In genomic region chr10:75882433-75883231, GRCm38 (mm10) we compare ENCODE assay signal across 9 mouse cellular contexts. TPM values are rescaled to one million over a fixed set of nuclear protein-coding genes. Genes with fewer than 3 reads are reported as not detected.
DNase-seq lines count a peak whose midpoint lies in the region; ATAC-seq and TF ChIP-seq lines count a peak whose summit lies in the region.
"Had no signal": no experiment of that assay in that cellular context is flagged by ENCODE, and none has a peak within 500 bp of the region (broad histone marks: within the 10 kb centered on the region; RNA-seq: fewer than 3 reads in every experiment).

No protein-coding gene starts in this region.

- H3K4me1 ChIP-seq in heart, embryonic 15.5 days (replicated peaks), result peaks cover 6% of the 10 kb centered on the region
- H3K4me1 ChIP-seq in hindbrain, embryonic 14.5 days (replicated peaks; ENCODE audit: control insufficient read depth, insufficient read depth, low read length), result peaks cover 8% of the 10 kb centered on the region; the same call in 1 of the 2 replicates
- H3K4me1 ChIP-seq in midbrain, embryonic 13.5 days (replicated peaks), result peaks cover 15% of the 10 kb centered on the region

- no peak for DNase-seq in heart, postnatal 4 days
- DNase-seq in brain, embryonic 14.5 days (ENCODE audit: low read depth), result peak; percentile 52
- no peak for DNase-seq in hindbrain, embryonic 14.5 days (ENCODE audit: low spot score)
- no peak for DNase-seq in spleen, postnatal 4 days (ENCODE audit: low spot score in 2 of 2)
- DNase-seq in thymus, postnatal 0 days (ENCODE audit: low spot score), result no peak

- no peak for TF ChIP-seq POLR2A in brain, embryonic 14.5 days (IDR thresholded peaks at IDR 0.05; ENCODE audit: borderline replicate concordance, extremely low read depth, insufficient read depth, insufficient read length, poor library complexity, severe bottlenecking)

- H3K4me3 ChIP-seq in heart, embryonic 15.5 days, result 0 out of 2 replicates have a peak overlapping the region, but pooled peaks have one; percentile 17
- no peak overlapping the region for H3K4me3 ChIP-seq in hindbrain, embryonic 14.5 days (replicated peaks; ENCODE audit: low read length)
- H3K4me3 ChIP-seq in midbrain, embryonic 13.5 days (replicated peaks), result no peak overlapping the region

- H3K4me2 ChIP-seq in heart, embryonic 15.5 days, result peak overlapping the region; percentile 50
- no peak overlapping the region for H3K4me2 ChIP-seq in hindbrain, embryonic 14.5 days (replicated peaks)
- peak overlapping the region; percentile 27 for H3K4me2 ChIP-seq in midbrain, embryonic 13.5 days (replicated peaks)

- no peak for ATAC-seq in heart, embryonic 15.5 days (replicated peaks; ENCODE audit: insufficient number of reproducible peaks, insufficient read depth, low FRiP score, low read depth)
- peak; percentile 44 for ATAC-seq in hindbrain, embryonic 14.5 days (ENCODE audit: low FRiP score)
- peak; percentile 47 for ATAC-seq in midbrain, embryonic 13.5 days
- ATAC-seq in CD4-positive, CD25-positive, alpha-beta regulatory T cell, adult 4 months, result no peak

- H3K27ac ChIP-seq in heart, embryonic 15.5 days, result no peak overlapping the region
- peak overlapping the region; percentile 47 for H3K27ac ChIP-seq in hindbrain, embryonic 14.5 days
- no peak overlapping the region for H3K27ac ChIP-seq in midbrain, embryonic 13.5 days

- 0 out of 2 replicates have a peak overlapping the region, but pooled peaks have one; percentile 47 for H3K9ac ChIP-seq in heart, embryonic 15.5 days
- no peak overlapping the region for H3K9ac ChIP-seq in hindbrain, embryonic 14.5 days
- no peak overlapping the region for H3K9ac ChIP-seq in midbrain, embryonic 13.5 days (replicated peaks)

- H3K36me3 ChIP-seq in heart, embryonic 15.5 days, result no peaks in the 10 kb centered on the region
- H3K36me3 ChIP-seq in hindbrain, embryonic 14.5 days (replicated peaks; ENCODE audit: control insufficient read depth, insufficient read depth), result no peaks in the 10 kb centered on the region
- H3K36me3 ChIP-seq in midbrain, embryonic 13.5 days, result no peaks in the 10 kb centered on the region
- H3K36me3 ChIP-seq: G1E had no signal

- no peaks in the 10 kb centered on the region for H3K9me3 ChIP-seq in heart, embryonic 15.5 days (replicated peaks)
- H3K9me3 ChIP-seq in hindbrain, embryonic 14.5 days (ENCODE audit: control insufficient read depth, low read length), result no peaks in the 10 kb centered on the region
- H3K9me3 ChIP-seq in midbrain, embryonic 13.5 days, result no peaks in the 10 kb centered on the region
- H3K9me3 ChIP-seq: G1E had no signal

- no peak for TF ChIP-seq CTCF in brain, embryonic 14.5 days (IDR thresholded peaks at IDR 0.05; ENCODE audit: borderline replicate concordance, extremely low read depth, insufficient read depth, insufficient read length)

- WGBS in heart, embryonic 15.5 days, result 17% methylated on average over 15 of the region's 15 CpGs
- 8% methylated on average over 15 of the region's 15 CpGs for WGBS in hindbrain, embryonic 14.5 days
- WGBS in midbrain, embryonic 13.5 days, result 5% methylated on average over 15 of the region's 15 CpGs

- no peaks in the 10 kb centered on the region for H3K27me3 ChIP-seq in heart, embryonic 15.5 days
- no peaks in the 10 kb centered on the region for H3K27me3 ChIP-seq in hindbrain, embryonic 14.5 days (ENCODE audit: control insufficient read depth, insufficient read depth, low read length)
- H3K27me3 ChIP-seq in midbrain, embryonic 13.5 days, result no peaks in the 10 kb centered on the region

RNA-seq across cellular contexts. Expression of gene Derl3, which starts 10.6 kb away (rescaled TPM):
- 1.4 and 1.9 TPM in 2 replicates for polyA plus RNA-seq in heart, embryonic 15.5 days (2015; fragmentation: Nextera tagmentation; extraction: Ambion mirVana)
- total RNA-seq in heart, postnatal 4 days (2021), result under 1 TPM in 1 of 2 experiments, not detected in 1; 0.21 TPM
- polyA plus RNA-seq in brain, embryonic 14.5 days (2012; rRNA removed), result 1.7 and 5.7 TPM in 2 replicates
- polyA plus RNA-seq in hindbrain, embryonic 14.5 days (2014; fragmentation: Nextera tagmentation; extraction: Ambion mirVana), result 0.91 and 1.5 TPM in 2 replicates
- polyA plus RNA-seq in midbrain, embryonic 13.5 days (2015; fragmentation: Nextera tagmentation; extraction: Ambion mirVana), result 1.9 and 2.1 TPM in 2 replicates
- polyA plus RNA-seq in thymus, postnatal 0 days (2015; fragmentation: Nextera tagmentation; extraction: Ambion mirVana), result 1.1 and 1.2 TPM in 2 replicates
- polyA plus RNA-seq in CD4-positive, CD25-positive, alpha-beta regulatory T cell, adult 4 months (2017; shearing (Covaris generic)), result 1 to 10 TPM; 1.0 to 2.8 TPM
- polyA plus RNA-seq: G1E had no signal

RNA-seq across cellular contexts. Expression of gene Mif, which starts 22.6 kb away (rescaled TPM):
- polyA plus RNA-seq in heart, embryonic 15.5 days (2015; fragmentation: Nextera tagmentation; extraction: Ambion mirVana), result 1,758 and 1,798 TPM in 2 replicates
- 100 to 1,000 TPM; 422 to 490 TPM for total RNA-seq in heart, postnatal 4 days (2021)
- 1,693 and 2,722 TPM in 2 replicates for polyA plus RNA-seq in brain, embryonic 14.5 days (2012; rRNA removed)
- polyA plus RNA-seq in hindbrain, embryonic 14.5 days (2014; fragmentation: Nextera tagmentation; extraction: Ambion mirVana), result 1,642 and 1,896 TPM in 2 replicates
- 1,337 and 1,364 TPM in 2 replicates for polyA plus RNA-seq in midbrain, embryonic 13.5 days (2015; fragmentation: Nextera tagmentation; extraction: Ambion mirVana)
- polyA plus RNA-seq in thymus, postnatal 0 days (2015; fragmentation: Nextera tagmentation; extraction: Ambion mirVana), result 1,368 and 1,597 TPM in 2 replicates
- polyA plus RNA-seq in CD4-positive, CD25-positive, alpha-beta regulatory T cell, adult 4 months (2017; shearing (Covaris generic)), result 100 to 1,000 TPM; 486 to 555 TPM

RNA-seq across cellular contexts. Expression of gene Smarcb1, which starts 38.8 kb away (rescaled TPM):
- 93.7 and 118 TPM in 2 replicates for polyA plus RNA-seq in heart, embryonic 15.5 days (2015; fragmentation: Nextera tagmentation; extraction: Ambion mirVana)
- total RNA-seq in heart, postnatal 4 days (2021), result 10 to 100 TPM; 54.2 to 56.5 TPM
- polyA plus RNA-seq in brain, embryonic 14.5 days (2012; rRNA removed), result 129 and 165 TPM in 2 replicates
- polyA plus RNA-seq in hindbrain, embryonic 14.5 days (2014; fragmentation: Nextera tagmentation; extraction: Ambion mirVana), result 230 and 231 TPM in 2 replicates
- 323 and 327 TPM in 2 replicates for polyA plus RNA-seq in midbrain, embryonic 13.5 days (2015; fragmentation: Nextera tagmentation; extraction: Ambion mirVana)
- polyA plus RNA-seq in thymus, postnatal 0 days (2015; fragmentation: Nextera tagmentation; extraction: Ambion mirVana), result 138 and 140 TPM in 2 replicates
- 100 to 1,000 TPM in 1 of 2 experiments, 10 to 100 TPM in 1; 98.5 to 160 TPM for polyA plus RNA-seq in CD4-positive, CD25-positive, alpha-beta regulatory T cell, adult 4 months (2017; shearing (Covaris generic))

RNA-seq across cellular contexts. Expression of gene Gstt2, which starts 45.4 kb away (rescaled TPM):
- 10.4 and 16.3 TPM in 2 replicates for polyA plus RNA-seq in heart, embryonic 15.5 days (2015; fragmentation: Nextera tagmentation; extraction: Ambion mirVana)
- 1 to 10 TPM; 8.7 to 9.6 TPM for total RNA-seq in heart, postnatal 4 days (2021)
- 7.7 and 9.2 TPM in 2 replicates for polyA plus RNA-seq in brain, embryonic 14.5 days (2012; rRNA removed)
- 5.8 and 8.3 TPM in 2 replicates for polyA plus RNA-seq in hindbrain, embryonic 14.5 days (2014; fragmentation: Nextera tagmentation; extraction: Ambion mirVana)
- 5.8 and 5.9 TPM in 2 replicates for polyA plus RNA-seq in midbrain, embryonic 13.5 days (2015; fragmentation: Nextera tagmentation; extraction: Ambion mirVana)
- 77.5 and 78.6 TPM in 2 replicates for polyA plus RNA-seq in thymus, postnatal 0 days (2015; fragmentation: Nextera tagmentation; extraction: Ambion mirVana)
- polyA plus RNA-seq in CD4-positive, CD25-positive, alpha-beta regulatory T cell, adult 4 months (2017; shearing (Covaris generic)), result 10 to 100 TPM; 47.5 to 54.8 TPM

RNA-seq across cellular contexts. Expression of gene Chchd10, which starts 50.3 kb away (rescaled TPM):
- 530 and 565 TPM in 2 replicates for polyA plus RNA-seq in heart, embryonic 15.5 days (2015; fragmentation: Nextera tagmentation; extraction: Ambion mirVana)
- total RNA-seq in heart, postnatal 4 days (2021), result 100 to 1,000 TPM; 882 to 898 TPM
- 28.6 and 40.4 TPM in 2 replicates for polyA plus RNA-seq in brain, embryonic 14.5 days (2012; rRNA removed)
- 148 TPM in 2 replicates for polyA plus RNA-seq in hindbrain, embryonic 14.5 days (2014; fragmentation: Nextera tagmentation; extraction: Ambion mirVana)
- polyA plus RNA-seq in midbrain, embryonic 13.5 days (2015; fragmentation: Nextera tagmentation; extraction: Ambion mirVana), result 15.1 and 17.1 TPM in 2 replicates
- 21.6 and 22.2 TPM in 2 replicates for polyA plus RNA-seq in thymus, postnatal 0 days (2015; fragmentation: Nextera tagmentation; extraction: Ambion mirVana)
- polyA plus RNA-seq in CD4-positive, CD25-positive, alpha-beta regulatory T cell, adult 4 months (2017; shearing (Covaris generic)), result 10 to 100 TPM; 15.3 to 18.3 TPM

Comparison
In these comparisons a context has a peak if more than half of its experiments do, and no peak if none do; other contexts are left out.
1. ATAC-seq: peak in hindbrain, embryonic 14.5 days (single experiment) and midbrain, embryonic 13.5 days (single experiment); none in heart, embryonic 15.5 days (single experiment) and CD4-positive, CD25-positive, alpha-beta regulatory T cell, adult 4 months (single experiment).